Mouse (Mus musculus) neural tube, embryonic 14.5 days (tissue): Measurements from ENCODE around the gene E130114P18Rik. TPM values are rescaled to one million over a fixed set of nuclear protein-coding genes. Genes with fewer than 3 reads are reported as not detected.

Source experiments
- ATAC-seq: fragments of 200-750 bp; cut with Nextera tagmentation; 2 replicates; pipeline ENCODE4 v1.8.0; 2017; ENCODE audit warnings: low read depth, mild to moderate bottlenecking, moderate TSS enrichment, moderate library complexity
- H3K27ac ChIP-seq: fragments of 300-500 bp; sonication (generic); 2 replicates; pipeline ENCODE4 v1.5.1; 2014; ENCODE audit warnings: low read depth, mild to moderate bottlenecking, control low read depth, low read length, moderate library complexity, mixed read lengths
- H3K27me3 ChIP-seq: fragments of 300-500 bp; sonication (generic); 2 replicates; pipeline ENCODE4 v1.6.1; 2014; ENCODE audit warnings: low read length; ENCODE audit not compliant: control insufficient read depth, insufficient read depth
- H3K36me3 ChIP-seq: fragments of 300-500 bp; sonication (generic); 2 replicates; pipeline ENCODE4 v1.6.1; 2014; ENCODE audit warnings: low read length, mixed read lengths; ENCODE audit not compliant: control insufficient read depth, insufficient read depth
- H3K4me1 ChIP-seq: fragments of 300-500 bp; sonication (generic); 2 replicates; pipeline ENCODE4 v1.6.1; 2014; ENCODE audit warnings: low read length; ENCODE audit not compliant: control insufficient read depth, insufficient read depth
- H3K4me2 ChIP-seq: fragments of 300-500 bp; sonication (generic); 2 replicates; pipeline ENCODE4 v1.6.1; 2014; ENCODE audit warnings: mild to moderate bottlenecking, low read depth, low read length, control low read depth
- H3K4me3 ChIP-seq: fragments of 300-500 bp; sonication (generic); 2 replicates; pipeline ENCODE4 v1.5.1; 2014; ENCODE audit warnings: low read depth, low read length, control low read depth, mixed read lengths
- H3K9ac ChIP-seq: fragments of 300-500 bp; sonication (generic); replicated peaks from 2 replicates; pipeline ENCODE4 v1.6.1; 2014; ENCODE audit warnings: low read depth, mild to moderate bottlenecking, control low read depth, low read length, mixed read lengths
- H3K9me3 ChIP-seq: fragments of 300-500 bp; sonication (generic); 2 replicates; pipeline ENCODE4 v1.6.1; 2016; ENCODE audit warnings: low read length; ENCODE audit not compliant: control insufficient read depth
- WGBS: fragments of 180-500 bp; shearing (Covaris S2); extraction: QIAGEN DNeasy Blood & Tissue Kit; methylation state at CpG from one replicate; pipeline ENCODE4 v1.1.7; 2014; 5-methylcytosine and 5-hydroxymethylcytosine counted together
- polyA plus RNA-seq: library from polyadenylated mRNA; unstranded; fragments of >200 nt; fragmentation: Nextera tagmentation; extraction: Ambion mirVana; gene quantifications from 2 replicates; pipeline ENCODE4 v1.2.1, GENCODE M21; 2014

Gene E130114P18Rik
- polyA plus RNA-seq, 1 experiment from 2014 or later = 22.6 TPM

GRCm38 (mm10) chr4:97793931-97794330, 16.1 kb upstream of the E130114P18Rik start:
- H3K9me3 ChIP-seq = no peaks in the 10 kb centered on the region
- no peak overlapping the region for H3K4me3 ChIP-seq
- no peak overlapping the region for H3K27ac ChIP-seq
- no peak overlapping the region for H3K9ac ChIP-seq
- no peaks in the 10 kb centered on the region for H3K27me3 ChIP-seq
- H3K4me1 ChIP-seq = peaks cover 3% of the 10 kb centered on the region; the same call in 1 of the 2 replicates
- H3K4me2 ChIP-seq = no peak overlapping the region
- H3K36me3 ChIP-seq = no peaks in the 10 kb centered on the region
- WGBS = 75% methylated on average over 10 of the region's 10 CpGs
- no peak for ATAC-seq

- Histone ChIP-seq H3K4me1 (peaks cover 10% of the 10 kb centered on the region; the same call in 1 of the 2 replicates), H3K27me3 (no peaks in the 10 kb centered on the region), H3K9me3 (no peaks in the 10 kb centered on the region), H3K4me3 (no peak overlapping the region), H3K27ac (no peak overlapping the region), H3K4me2 (no peak overlapping the region), H3K9ac (no peak overlapping the region), H3K36me3 (0 out of 2 replicates have a peak, but pooled peaks cover 2% of the 10 kb centered on the region)
- ATAC-seq = 0 out of 2 replicates have a peak, but pooled peaks have one; percentile 31
- 54% methylated on average over 4 of the region's 4 CpGs for WGBS
These were observed 10.7 kb upstream of the E130114P18Rik start for GRCm38 (mm10) chr4:97788537-97788936.

- H3K36me3 ChIP-seq = 0 out of 2 replicates have a peak, but pooled peaks cover 4% of the 10 kb centered on the region
- no peaks in the 10 kb centered on the region for H3K9me3 ChIP-seq
- H3K27ac ChIP-seq = no peak overlapping the region
- peaks cover 10% of the 10 kb centered on the region; the same call in 1 of the 2 replicates for H3K4me1 ChIP-seq
- WGBS = 71% methylated on average over 3 of the region's 3 CpGs
- ATAC-seq = no peak
- H3K27me3 ChIP-seq = no peaks in the 10 kb centered on the region
- H3K4me3 ChIP-seq = no peak overlapping the region
- peak overlapping the region; percentile 12; the same call in 1 of the 2 replicates for H3K4me2 ChIP-seq
- H3K9ac ChIP-seq = no peak overlapping the region
These were observed 9.6 kb upstream of the E130114P18Rik start for GRCm38 (mm10) chr4:97787515-97787914.

- Histone ChIP-seq H3K27me3 (no peaks in the 10 kb centered on the region), H3K27ac (no peak overlapping the region), H3K4me1 (peaks cover 10% of the 10 kb centered on the region; the same call in 1 of the 2 replicates), H3K36me3 (0 out of 2 replicates have a peak, but pooled peaks cover 4% of the 10 kb centered on the region), H3K4me3 (no peak overlapping the region), H3K9me3 (no peaks in the 10 kb centered on the region), H3K9ac (no peak overlapping the region), H3K4me2 (no peak overlapping the region)
- 49% methylated on average over 8 of the region's 8 CpGs for WGBS
- ATAC-seq = no peak
These were observed 8.7 kb upstream of the E130114P18Rik start for GRCm38 (mm10) chr4:97786571-97786970.

GRCm38 (mm10) chr4:97785547-97786271, 7.8 kb upstream of the E130114P18Rik start:
- 0 out of 2 replicates have a peak overlapping the region, but pooled peaks have one; percentile 8 for H3K4me2 ChIP-seq
- ATAC-seq = no peak; the same call in 1 of the 2 replicates

GRCm38 (mm10) chr4:97784236-97784635, 6.4 kb upstream of the E130114P18Rik start:
- no peak for ATAC-seq
- no peaks in the 10 kb centered on the region for H3K27me3 ChIP-seq
- WGBS = 78% methylated on average over 11 of the region's 11 CpGs
- H3K36me3 ChIP-seq = 0 out of 2 replicates have a peak, but pooled peaks cover 4% of the 10 kb centered on the region
- peaks cover 10% of the 10 kb centered on the region; the same call in 1 of the 2 replicates for H3K4me1 ChIP-seq
- no peak overlapping the region for H3K4me3 ChIP-seq
- H3K9me3 ChIP-seq = no peaks in the 10 kb centered on the region
- H3K4me2 ChIP-seq = no peak overlapping the region
- no peak overlapping the region for H3K27ac ChIP-seq
- H3K9ac ChIP-seq = no peak overlapping the region

More at GRCm38 (mm10) chr4:97785547-97786271, 7.8 kb upstream of the E130114P18Rik start:
- H3K4me3 ChIP-seq = no peak overlapping the region
- H3K9ac ChIP-seq = no peak overlapping the region
- H3K27me3 ChIP-seq = no peaks in the 10 kb centered on the region
- 0 out of 2 replicates have a peak, but pooled peaks cover 4% of the 10 kb centered on the region for H3K36me3 ChIP-seq
- no peak overlapping the region for H3K27ac ChIP-seq
- H3K9me3 ChIP-seq = no peaks in the 10 kb centered on the region
- H3K4me1 ChIP-seq = peaks cover 10% of the 10 kb centered on the region; the same call in 1 of the 2 replicates
- 64% methylated on average over 8 of the region's 8 CpGs for WGBS

GRCm38 (mm10) chr4:97783073-97783879, 5.4 kb upstream of the E130114P18Rik start:
- peaks cover 6% of the 10 kb centered on the region; the same call in 1 of the 2 replicates for H3K4me1 ChIP-seq
- H3K9ac ChIP-seq = no peak overlapping the region
- ATAC-seq = no peak
- no peak overlapping the region for H3K4me2 ChIP-seq
- H3K4me3 ChIP-seq = no peak overlapping the region
- 0 out of 2 replicates have a peak, but pooled peaks cover under 1% of the 10 kb centered on the region for H3K27me3 ChIP-seq
- H3K27ac ChIP-seq = no peak overlapping the region
- 96% methylated on average over 26 of the region's 26 CpGs for WGBS
- 0 out of 2 replicates have a peak, but pooled peaks cover 4% of the 10 kb centered on the region for H3K36me3 ChIP-seq
- no peaks in the 10 kb centered on the region for H3K9me3 ChIP-seq

GRCm38 (mm10) chr4:97782497-97782896, 4.6 kb upstream of the E130114P18Rik start:
- H3K36me3 ChIP-seq = 0 out of 2 replicates have a peak, but pooled peaks cover 4% of the 10 kb centered on the region
- WGBS = 91% methylated on average over 6 of the region's 6 CpGs
- no peak overlapping the region for H3K27ac ChIP-seq
- H3K4me1 ChIP-seq = peaks cover 6% of the 10 kb centered on the region; the same call in 1 of the 2 replicates
- no peak overlapping the region for H3K4me3 ChIP-seq
- H3K9ac ChIP-seq = no peak overlapping the region
- H3K4me2 ChIP-seq = no peak overlapping the region
- 0 out of 2 replicates have a peak, but pooled peaks cover 2% of the 10 kb centered on the region for H3K27me3 ChIP-seq
- no peaks in the 10 kb centered on the region for H3K9me3 ChIP-seq
- ATAC-seq = no peak
